Mouse (Mus musculus): ENCODE data around the gene Cyp2d22.

- TF ChIP-seq CTCF (IDR thresholded peaks at IDR 0.05; ENCODE audit: low read depth) (no peak), EP300 (optimal IDR thresholded peaks at IDR 0.05) (no peak)
Measured at GRCm38 (mm10) chr15:82347852-82348251, 32.2 kb downstream of the Cyp2d22 start.
